Mouse (Mus musculus): ENCODE measurements around the gene Fry. TPM values are rescaled to one million over a fixed set of nuclear protein-coding genes. Genes with fewer than 3 reads are reported as not detected.

Fry gene
- polyA plus RNA-seq, 1 experiment = 5.6 TPM

DNA sequence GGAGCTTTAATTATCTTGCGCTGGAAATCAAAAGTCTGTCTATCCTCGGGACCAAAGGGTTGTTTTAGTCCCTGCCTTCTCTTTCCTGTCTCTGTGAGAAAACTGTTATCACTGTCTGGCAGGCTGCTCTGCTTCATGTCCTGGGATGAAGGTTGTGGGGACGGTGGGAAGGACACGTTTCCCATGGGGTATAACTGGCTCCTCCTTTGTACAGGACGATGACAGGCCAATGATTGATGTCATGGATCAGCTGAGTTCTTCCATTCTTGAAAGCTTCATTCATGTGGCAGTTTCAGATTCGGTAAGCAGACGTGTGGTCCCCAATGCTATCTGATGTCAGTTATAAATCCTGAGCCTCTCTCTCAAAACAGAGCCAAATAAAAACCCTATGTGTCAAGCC lies 272.0 kb downstream of the Fry start:
- H3K4me1 ChIP-seq (ENCODE audit: control insufficient read depth, insufficient read depth, insufficient read length, low read length) = no peaks in the 10 kb centered on the region
- H3K27ac ChIP-seq (ENCODE audit: insufficient read depth, low read depth, low read length) = no peak overlapping the region
- H3K27me3 ChIP-seq (ENCODE audit: control insufficient read depth, insufficient read depth, low read length) = no peaks in the 10 kb centered on the region
- no peak overlapping the region for H3K4me3 ChIP-seq (ENCODE audit: low read depth, low read length)
- WGBS = 71% methylated on average over 7 of the region's 7 CpGs
- TF ChIP-seq POLR2A (IDR thresholded peaks at IDR 0.05; ENCODE audit: low read depth, low read length) (no peak), CTCF (IDR thresholded peaks at IDR 0.05; ENCODE audit: extremely low read depth, insufficient read length, insufficient replicate concordance, low read depth, low read length) (no peak)
- peaks cover 9% of the 10 kb centered on the region for H3K36me3 ChIP-seq (ENCODE audit: control insufficient read depth, insufficient read depth, low read length)

DNA sequence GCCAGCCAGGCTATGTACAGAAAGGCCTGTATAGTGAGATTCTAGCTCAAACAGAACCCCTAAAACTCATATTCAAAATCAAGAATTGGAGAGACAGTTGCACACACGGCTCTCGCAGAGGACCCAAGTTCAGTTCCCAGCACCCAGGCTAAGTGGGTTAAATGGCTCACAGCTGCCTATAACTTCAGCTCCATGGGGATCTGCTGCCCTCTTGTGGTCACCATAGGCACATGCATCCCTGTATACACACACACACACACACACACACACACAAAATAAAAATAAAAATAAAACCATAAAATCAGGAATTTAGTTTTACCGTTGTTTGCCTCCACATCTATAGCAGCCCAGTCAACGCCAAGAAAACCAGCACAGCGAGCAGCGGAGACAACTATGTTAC lies 276.2 kb downstream of the Fry start:
- TF ChIP-seq CTCF (IDR thresholded peaks at IDR 0.05; ENCODE audit: extremely low read depth, insufficient read length, insufficient replicate concordance, low read depth, low read length) (no peak), POLR2A (IDR thresholded peaks at IDR 0.05; ENCODE audit: low read depth, low read length) (no peak)
- Histone ChIP-seq H3K27ac (ENCODE audit: insufficient read depth, low read depth, low read length) (no peak overlapping the region), H3K27me3 (ENCODE audit: control insufficient read depth, insufficient read depth, low read length) (no peaks in the 10 kb centered on the region), H3K4me1 (ENCODE audit: control insufficient read depth, insufficient read depth, insufficient read length, low read length) (no peaks in the 10 kb centered on the region), H3K36me3 (ENCODE audit: control insufficient read depth, insufficient read depth, low read length) (peaks cover 9% of the 10 kb centered on the region), H3K4me3 (ENCODE audit: low read depth, low read length) (no peak overlapping the region)
- 98% methylated on average over 6 of the region's 6 CpGs for WGBS

DNA sequence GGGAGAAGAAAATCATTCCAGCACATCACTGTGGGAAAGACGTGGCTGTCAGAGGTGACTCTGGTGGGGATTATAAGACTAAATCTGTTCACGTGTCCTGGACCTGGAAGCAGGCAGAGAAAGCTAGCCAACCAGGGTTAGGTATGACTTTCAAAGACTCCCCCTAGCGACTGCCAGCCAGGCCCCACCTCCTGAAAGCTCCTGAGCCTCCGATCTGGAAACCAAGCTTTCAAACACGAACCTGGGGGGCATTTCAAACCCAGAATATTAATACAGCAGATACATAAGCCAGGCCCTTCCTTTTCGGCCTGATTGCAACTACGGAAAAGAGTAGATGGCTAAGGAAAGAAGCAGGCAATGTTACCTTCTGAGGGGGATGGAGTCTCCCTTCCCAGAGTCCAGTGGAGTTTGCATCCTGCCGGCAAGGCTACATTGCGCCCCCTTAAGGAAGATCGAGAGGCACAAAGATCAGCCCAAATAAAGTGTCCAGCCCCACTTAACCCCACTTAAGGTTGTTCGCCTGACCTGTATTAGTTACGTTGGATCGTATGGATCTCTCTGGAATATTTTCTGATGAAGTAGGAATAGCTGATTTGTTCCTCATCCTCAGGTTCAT lies 284.5 kb downstream of the Fry start:
- H3K4me1 ChIP-seq (ENCODE audit: control insufficient read depth, insufficient read depth, insufficient read length, low read length) = no peaks in the 10 kb centered on the region
- TF ChIP-seq CTCF (IDR thresholded peaks at IDR 0.05; ENCODE audit: extremely low read depth, insufficient read length, insufficient replicate concordance, low read depth, low read length) (no peak), POLR2A (IDR thresholded peaks at IDR 0.05; ENCODE audit: low read depth, low read length) (no peak)
- WGBS = 44% methylated on average over 13 of the region's 13 CpGs

DNA sequence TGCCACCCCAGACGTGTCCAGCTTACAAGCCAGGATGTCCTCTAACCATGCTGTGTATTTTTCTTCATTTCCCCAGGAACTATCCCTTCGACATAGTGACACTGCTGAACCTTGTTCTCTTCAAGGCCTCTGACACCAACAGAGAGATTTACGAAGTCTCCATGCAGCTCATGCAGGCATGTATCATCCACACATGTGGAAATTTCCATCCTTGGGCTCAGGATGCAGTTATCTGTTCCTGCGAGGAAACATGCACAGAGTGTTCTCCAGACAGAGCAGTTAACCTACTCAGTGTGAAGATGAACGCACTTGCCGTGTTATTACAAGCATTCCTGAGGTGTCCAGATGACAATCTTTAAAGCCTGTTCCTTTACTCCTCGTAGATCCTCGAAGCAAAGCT lies 286.4 kb downstream of the Fry start:
- H3K36me3 ChIP-seq (ENCODE audit: control insufficient read depth, insufficient read depth, low read length) = peaks cover 4% of the 10 kb centered on the region
- H3K27ac ChIP-seq (ENCODE audit: insufficient read depth, low read depth, low read length) = no peak overlapping the region
- no peak for TF ChIP-seq CTCF (IDR thresholded peaks at IDR 0.05; ENCODE audit: extremely low read depth, insufficient read length, insufficient replicate concordance, low read depth, low read length)
- no peak for TF ChIP-seq POLR2A (IDR thresholded peaks at IDR 0.05; ENCODE audit: low read depth, low read length)
- no peak overlapping the region for H3K4me3 ChIP-seq (ENCODE audit: low read depth, low read length)
- H3K27me3 ChIP-seq (ENCODE audit: control insufficient read depth, insufficient read depth, low read length) = no peaks in the 10 kb centered on the region
- H3K4me1 ChIP-seq (ENCODE audit: control insufficient read depth, insufficient read depth, insufficient read length, low read length) = no peaks in the 10 kb centered on the region
- WGBS = 82% methylated on average over 8 of the region's 8 CpGs

More for the DNA sequence above, 284.5 kb downstream of the Fry start:
- Histone ChIP-seq H3K27ac (ENCODE audit: insufficient read depth, low read depth, low read length) (no peak overlapping the region), H3K4me3 (ENCODE audit: low read depth, low read length) (no peak overlapping the region), H3K36me3 (ENCODE audit: control insufficient read depth, insufficient read depth, low read length) (peaks cover 4% of the 10 kb centered on the region), H3K27me3 (ENCODE audit: control insufficient read depth, insufficient read depth, low read length) (no peaks in the 10 kb centered on the region)

DNA sequence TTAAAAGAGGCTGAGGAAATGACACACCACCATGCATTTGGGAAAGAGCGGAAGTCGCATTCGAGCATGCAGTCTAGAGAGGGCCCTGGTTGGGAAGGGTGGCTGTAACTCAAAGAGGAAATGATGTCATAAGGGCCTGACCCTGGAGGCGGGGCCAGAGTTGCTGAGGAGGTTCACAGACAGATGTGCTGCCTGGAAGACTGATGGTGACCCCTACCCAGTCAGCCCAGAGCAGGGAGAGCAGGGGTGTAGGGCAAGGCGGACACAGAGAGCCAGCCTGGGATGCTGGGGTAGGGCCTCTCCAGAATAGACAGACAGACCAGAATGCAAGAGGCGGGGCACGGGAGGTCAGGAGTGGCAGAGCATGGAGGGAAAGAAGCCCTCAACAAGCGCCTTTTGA lies 290.5 kb downstream of the Fry start:
- Histone ChIP-seq H3K27me3 (ENCODE audit: control insufficient read depth, insufficient read depth, low read length) (no peaks in the 10 kb centered on the region), H3K4me1 (ENCODE audit: control insufficient read depth, insufficient read depth, insufficient read length, low read length) (no peaks in the 10 kb centered on the region), H3K36me3 (ENCODE audit: control insufficient read depth, insufficient read depth, low read length) (no peaks in the 10 kb centered on the region), H3K27ac (ENCODE audit: insufficient read depth, low read depth, low read length) (no peak overlapping the region), H3K4me3 (ENCODE audit: low read depth, low read length) (no peak overlapping the region)
- WGBS = 79% methylated on average over 8 of the region's 8 CpGs
- TF ChIP-seq CTCF (IDR thresholded peaks at IDR 0.05; ENCODE audit: extremely low read depth, insufficient read length, insufficient replicate concordance, low read depth, low read length) = no peak
- no peak for TF ChIP-seq POLR2A (IDR thresholded peaks at IDR 0.05; ENCODE audit: low read depth, low read length)

DNA sequence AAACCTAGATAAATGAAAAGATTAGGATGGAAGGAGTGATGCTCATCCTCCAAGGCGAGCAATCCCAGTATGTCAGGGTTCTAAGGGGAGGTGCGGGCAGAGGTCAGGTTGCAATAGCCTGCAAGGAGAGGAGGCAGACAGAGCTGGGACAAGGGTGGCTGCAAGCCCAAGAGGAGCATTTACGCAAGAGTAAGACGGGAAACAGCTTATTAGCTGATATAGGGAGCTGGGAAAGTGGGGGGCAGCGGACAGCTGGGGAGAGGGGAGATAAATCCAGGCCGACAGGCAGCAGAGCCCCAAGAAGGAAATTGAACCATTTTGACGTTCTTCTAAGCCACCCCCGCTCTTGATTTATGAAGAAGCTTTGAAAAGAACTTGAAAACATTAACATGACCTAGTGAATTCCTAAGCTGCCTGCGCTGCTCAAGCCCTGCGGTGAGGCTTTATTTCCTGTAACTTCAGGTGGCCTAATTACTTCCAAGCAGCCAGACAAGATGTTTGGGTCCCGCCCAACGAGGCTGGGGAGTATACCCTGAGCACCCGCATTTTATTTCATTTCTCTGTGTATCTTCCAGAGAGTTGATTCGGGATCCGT lies 291.1 kb downstream of the Fry start:
- no peaks in the 10 kb centered on the region for H3K4me1 ChIP-seq (ENCODE audit: control insufficient read depth, insufficient read depth, insufficient read length, low read length)
- peaks cover 3% of the 10 kb centered on the region; the same call in 1 of the 2 replicates for H3K36me3 ChIP-seq (ENCODE audit: control insufficient read depth, insufficient read depth, low read length)
- TF ChIP-seq CTCF (IDR thresholded peaks at IDR 0.05; ENCODE audit: extremely low read depth, insufficient read length, insufficient replicate concordance, low read depth, low read length) (no peak), POLR2A (IDR thresholded peaks at IDR 0.05; ENCODE audit: low read depth, low read length) (no peak)
- WGBS = 54% methylated on average over 15 of the region's 15 CpGs
- H3K4me3 ChIP-seq (ENCODE audit: low read depth, low read length) = no peak overlapping the region
- no peak overlapping the region for H3K27ac ChIP-seq (ENCODE audit: insufficient read depth, low read depth, low read length)
- H3K27me3 ChIP-seq (ENCODE audit: control insufficient read depth, insufficient read depth, low read length) = no peaks in the 10 kb centered on the region

DNA sequence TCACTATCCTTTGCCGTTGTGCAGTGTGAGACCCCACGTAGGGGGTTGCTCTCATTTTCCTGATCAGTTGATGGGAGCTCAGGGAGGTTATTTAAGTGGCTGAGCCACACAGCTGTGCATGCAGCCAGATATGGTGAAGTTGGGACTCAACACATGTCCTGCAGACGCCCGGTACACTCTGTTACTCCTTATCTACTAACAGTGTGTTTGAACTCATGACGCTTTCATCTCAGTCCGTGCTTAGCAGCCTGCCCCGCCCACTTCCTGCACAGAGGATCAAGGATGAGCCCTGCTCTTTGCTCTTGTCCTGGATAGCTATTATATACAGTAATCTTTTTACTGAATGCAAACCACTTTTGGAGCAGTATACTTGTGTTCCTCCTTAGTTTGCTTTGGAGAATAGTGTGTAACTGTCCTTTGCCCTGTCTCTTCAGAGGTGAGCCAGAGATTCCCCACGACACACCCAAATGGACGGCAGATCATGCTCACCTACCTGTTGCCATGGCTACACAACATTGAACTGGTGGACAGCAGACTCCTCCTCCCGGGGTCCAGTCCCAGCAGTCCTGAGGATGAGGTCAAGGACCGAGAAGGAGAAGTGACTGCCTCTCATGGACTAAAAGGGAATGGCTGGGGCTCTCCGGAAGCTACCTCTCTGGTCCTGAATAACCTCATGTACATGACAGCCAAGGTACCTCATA lies 294.5 kb downstream of the Fry start:
- no peaks in the 10 kb centered on the region for H3K4me1 ChIP-seq (ENCODE audit: control insufficient read depth, insufficient read depth, insufficient read length, low read length)
- H3K27me3 ChIP-seq (ENCODE audit: control insufficient read depth, insufficient read depth, low read length) = no peaks in the 10 kb centered on the region
- H3K4me3 ChIP-seq (ENCODE audit: low read depth, low read length) = no peak overlapping the region
- H3K36me3 ChIP-seq (ENCODE audit: control insufficient read depth, insufficient read depth, low read length) = peaks cover 7% of the 10 kb centered on the region; the same call in 1 of the 2 replicates
- no peak overlapping the region for H3K27ac ChIP-seq (ENCODE audit: insufficient read depth, low read depth, low read length)
- WGBS = 49% methylated on average over 12 of the region's 12 CpGs
- TF ChIP-seq CTCF (IDR thresholded peaks at IDR 0.05; ENCODE audit: extremely low read depth, insufficient read length, insufficient replicate concordance, low read depth, low read length) (no peak), POLR2A (IDR thresholded peaks at IDR 0.05; ENCODE audit: low read depth, low read length) (no peak)
